Mouse (Mus musculus) embryonic fibroblast, embryonic 13.5 days (primary cell): ENCODE data around the gene Acsl5. TPM values are rescaled to one million over a fixed set of nuclear protein-coding genes. Genes with fewer than 3 reads are reported as not detected.

Source experiments
- H3K27ac ChIP-seq: 2 replicates; pipeline ENCODE4 v1.5.1; 2012; ENCODE audit warnings: low read length, control low read depth, inconsistent platforms; ENCODE audit not compliant: insufficient read depth
- H3K4me1 ChIP-seq: 2 replicates; pipeline ENCODE4 v1.6.1; 2011; ENCODE audit warnings: low read length; ENCODE audit not compliant: control insufficient read depth, insufficient read depth
- H3K4me3 ChIP-seq: 2 replicates; pipeline ENCODE4 v1.5.1; 2011; ENCODE audit warnings: mild to moderate bottlenecking, control low read depth, low read length; ENCODE audit not compliant: insufficient read depth
- CTCF ChIP-seq: IDR thresholded peaks from 2 replicates; pipeline ENCODE4 v1.5.1; 2011; ENCODE audit warnings: mild to moderate bottlenecking, control low read depth, low read length, moderate library complexity, borderline replicate concordance; ENCODE audit not compliant: insufficient read depth
- POLR2A ChIP-seq: IDR thresholded peaks from 2 replicates; pipeline ENCODE4 v1.6.1; 2011; ENCODE audit warnings: low read depth, mild to moderate bottlenecking, control low read depth, low read length, moderate library complexity
- polyA plus RNA-seq: library from polyadenylated mRNA; stranded (reverse); fragments of >200 nt; gene quantifications from 2 replicates; pipeline ENCODE4 v1.2.4, GENCODE M21; 2011; ENCODE audit warnings: low read depth; ENCODE audit not compliant: missing spikeins, insufficient read length

The Acsl5 gene
- polyA plus RNA-seq, 1 experiment = 46.9 TPM

DNA sequence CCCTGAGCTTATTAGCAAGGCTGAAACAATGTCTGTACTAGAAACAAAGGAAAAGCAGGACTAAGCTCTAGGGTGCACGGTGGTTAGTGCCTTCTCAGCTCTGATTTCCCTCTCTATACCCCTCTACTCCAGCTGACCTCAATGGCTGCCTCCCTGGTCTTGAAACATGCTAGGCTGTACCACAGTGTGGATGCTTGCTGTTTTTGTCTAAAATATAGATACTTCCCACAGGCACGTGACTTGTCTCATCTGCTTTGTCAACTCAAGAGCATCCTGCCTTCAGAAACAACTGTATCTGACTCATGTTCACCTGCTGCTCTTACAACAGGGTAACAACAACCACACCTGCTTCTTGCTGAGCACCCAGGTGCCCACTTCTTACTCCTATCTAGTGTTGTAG is 45.8 kb downstream of the Acsl5 start:
- H3K4me1 ChIP-seq = peaks cover 14% of the 10 kb centered on the region
- TF ChIP-seq CTCF = no peak
- no peak overlapping the region for H3K27ac ChIP-seq
- H3K4me3 ChIP-seq = no peak overlapping the region

DNA sequence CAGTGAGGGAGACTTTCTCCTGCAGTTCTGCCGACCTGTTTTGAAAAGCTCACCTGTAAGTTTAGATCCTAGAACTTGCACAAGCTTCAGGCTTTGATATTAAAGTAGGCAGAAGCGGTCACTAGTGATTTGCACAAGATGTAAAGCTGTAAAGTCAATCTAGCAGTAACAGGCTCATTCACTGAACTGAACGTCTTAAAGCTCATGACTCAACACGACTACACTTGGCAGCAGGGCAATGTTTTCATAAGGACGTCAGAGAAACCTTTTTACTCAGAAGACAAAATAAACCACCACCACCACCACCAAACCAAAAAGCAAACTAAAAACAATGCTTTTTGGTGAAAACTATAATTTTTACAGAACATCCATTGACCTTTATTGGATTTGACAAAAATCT is 46.2 kb downstream of the Acsl5 start:
- Histone ChIP-seq H3K4me1 (peaks cover 14% of the 10 kb centered on the region), H3K27ac (no peak overlapping the region), H3K4me3 (no peak overlapping the region)
- TF ChIP-seq CTCF = no peak
- no peak for TF ChIP-seq POLR2A

DNA sequence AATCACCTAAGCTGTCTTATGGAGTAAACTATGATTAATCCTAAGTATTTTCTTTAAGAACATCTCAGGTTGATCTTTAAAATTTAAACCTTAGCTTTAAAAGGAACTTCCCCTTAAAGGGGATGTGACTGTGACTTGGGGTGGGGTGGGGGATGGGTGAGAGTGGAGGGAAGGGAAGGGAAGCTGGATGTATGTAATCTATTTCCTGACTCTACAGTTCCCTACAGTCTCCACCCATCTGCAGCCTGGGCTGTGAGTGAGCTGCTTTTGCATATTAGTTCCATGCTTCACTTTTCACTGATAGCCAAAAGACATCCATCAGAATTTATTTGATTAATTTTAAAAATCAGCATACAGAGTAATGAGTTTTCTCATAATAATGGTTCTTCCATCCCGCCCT is 47.6 kb downstream of the Acsl5 start:
- no peak for TF ChIP-seq CTCF
- no peak overlapping the region for H3K4me3 ChIP-seq
- peaks cover 14% of the 10 kb centered on the region for H3K4me1 ChIP-seq
- H3K27ac ChIP-seq = no peak overlapping the region

DNA sequence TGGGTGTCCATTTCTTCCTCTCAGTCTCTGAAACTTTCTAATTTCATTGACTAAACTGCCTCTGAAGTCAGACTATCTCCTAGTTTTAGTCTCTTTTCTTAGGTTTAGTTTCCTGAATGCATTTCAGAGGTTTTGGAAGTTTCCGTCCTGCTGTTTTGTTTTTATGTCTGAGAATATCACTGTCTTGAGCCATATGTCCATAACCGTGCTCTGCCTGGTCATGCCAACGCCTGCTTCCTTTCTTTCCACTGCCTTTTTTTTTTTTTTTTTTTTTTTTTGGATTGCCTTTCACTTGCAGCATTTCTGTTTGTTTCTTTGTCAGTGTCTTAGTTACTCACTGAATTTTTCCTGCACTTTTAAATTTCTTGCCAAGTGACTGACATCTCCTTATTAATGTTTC is 48.8 kb downstream of the Acsl5 start:
- Histone ChIP-seq H3K27ac (no peak overlapping the region), H3K4me3 (no peak overlapping the region), H3K4me1 (peaks cover 14% of the 10 kb centered on the region)
- TF ChIP-seq CTCF = no peak
- no peak for TF ChIP-seq POLR2A

DNA sequence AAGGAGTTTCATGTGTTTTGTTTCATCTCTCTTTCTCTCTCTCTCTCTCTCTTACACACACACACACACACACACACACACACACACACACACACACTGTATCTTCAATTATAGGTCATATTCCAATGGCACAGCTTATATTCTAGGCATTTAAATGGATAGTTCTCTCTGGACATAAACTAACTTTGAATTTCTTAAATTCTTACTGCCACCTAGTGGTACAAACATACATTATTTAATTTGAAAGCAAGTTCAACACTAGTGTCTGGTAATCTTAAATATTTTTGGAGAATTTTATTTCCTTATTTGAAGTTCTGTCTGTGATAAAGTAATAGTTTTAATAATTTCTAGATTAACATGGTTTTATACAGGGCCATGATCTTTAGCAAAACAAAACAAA is 53.3 kb downstream of the Acsl5 start:
- no peak overlapping the region for H3K27ac ChIP-seq
- no peak overlapping the region for H3K4me3 ChIP-seq
- TF ChIP-seq POLR2A = no peak
- TF ChIP-seq CTCF = no peak
- peaks cover 3% of the 10 kb centered on the region; the same call in 1 of the 2 replicates for H3K4me1 ChIP-seq

DNA sequence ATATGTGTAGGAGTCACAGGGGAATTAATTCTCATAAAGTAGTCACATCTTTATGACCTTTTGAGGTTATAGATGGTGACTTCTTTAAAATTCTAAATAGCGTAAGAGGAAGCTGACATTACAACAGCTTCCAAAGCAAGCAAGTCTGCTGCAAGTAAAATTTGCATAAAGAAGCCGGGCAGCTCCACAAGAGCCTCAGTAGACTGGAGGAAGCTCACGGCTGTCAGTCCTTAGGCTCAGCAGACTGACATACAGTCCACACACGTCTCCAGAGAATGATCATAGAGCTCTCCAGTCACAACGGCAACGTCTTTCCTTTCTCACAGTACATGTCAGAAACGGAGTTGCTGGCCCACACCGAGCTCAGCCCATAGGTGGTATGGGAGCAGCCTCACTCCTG is 60.1 kb downstream of the Acsl5 start:
- TF ChIP-seq CTCF (no peak), POLR2A (no peak)
- no peak overlapping the region for H3K27ac ChIP-seq
- H3K4me1 ChIP-seq = peaks cover 5% of the 10 kb centered on the region; the same call in 1 of the 2 replicates
- H3K4me3 ChIP-seq = no peak overlapping the region

DNA sequence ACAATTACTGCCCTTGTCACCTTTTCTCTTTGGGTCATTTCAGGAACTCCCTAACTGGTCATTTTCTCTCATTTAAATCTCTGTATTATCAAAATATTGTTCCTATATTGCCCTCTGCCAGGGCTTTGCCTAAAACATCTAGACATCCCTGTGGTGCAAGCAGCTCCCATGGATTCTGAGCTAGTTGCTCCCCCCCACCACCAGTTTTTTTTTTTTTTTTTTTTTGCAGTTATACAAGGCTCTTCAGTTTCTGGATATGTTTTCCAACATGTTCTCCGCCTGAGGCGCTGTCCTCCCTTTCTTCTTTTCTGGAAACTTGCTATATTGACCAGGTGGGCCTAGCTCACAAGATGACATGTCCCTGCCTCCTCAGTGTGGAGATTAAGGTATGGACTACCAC is 61.9 kb downstream of the Acsl5 start:
- TF ChIP-seq CTCF (no peak), POLR2A (no peak)
- Histone ChIP-seq H3K4me1 (peaks cover 5% of the 10 kb centered on the region; the same call in 1 of the 2 replicates), H3K27ac (no peak overlapping the region), H3K4me3 (no peak overlapping the region)

DNA sequence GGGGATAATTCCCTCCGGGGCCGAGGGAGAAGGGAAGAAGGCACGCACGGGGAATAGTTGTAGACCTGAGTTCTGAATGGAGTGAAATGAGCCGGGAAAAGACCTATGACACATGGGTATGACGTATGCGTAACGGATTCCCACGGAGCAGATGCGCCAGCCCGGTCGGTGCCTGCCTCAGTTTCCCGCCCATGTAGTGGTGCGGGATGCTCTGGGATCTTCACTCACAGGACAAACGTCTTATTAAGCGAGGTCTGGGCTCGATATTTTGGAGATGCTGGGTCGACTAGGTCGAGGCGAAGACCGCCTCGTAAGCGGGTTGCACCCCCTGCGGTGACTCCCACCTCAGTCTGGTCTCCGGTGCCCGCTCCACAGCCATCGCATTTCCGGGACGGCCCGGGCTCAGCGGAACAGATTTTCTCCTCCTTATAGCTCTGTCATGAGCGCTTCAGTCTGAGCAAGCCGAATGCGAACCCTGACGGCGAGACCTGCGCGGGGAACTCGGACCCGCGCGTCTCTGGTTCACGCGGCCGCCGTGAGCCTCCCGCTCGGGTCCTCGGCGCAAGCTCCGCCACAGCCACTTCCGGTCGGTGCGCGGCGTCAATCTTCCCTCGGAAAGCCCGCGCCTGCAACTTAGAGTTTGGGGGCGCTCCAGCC is 63.8 kb downstream of the Acsl5 start, which contains the start of gene Zdhhc6:
TSS of gene Zdhhc6 (minus strand) at position 581 of the 657 bp plus-strand sequence.
- H3K4me1 ChIP-seq = peaks cover 5% of the 10 kb centered on the region; the same call in 1 of the 2 replicates
- peak within 1 kb of the TSS; percentile 78 for H3K4me3 ChIP-seq
- peak within 1 kb of the TSS; percentile 60 for H3K27ac ChIP-seq
- TF ChIP-seq POLR2A = peak; percentile 84
- no peak for TF ChIP-seq CTCF

DNA sequence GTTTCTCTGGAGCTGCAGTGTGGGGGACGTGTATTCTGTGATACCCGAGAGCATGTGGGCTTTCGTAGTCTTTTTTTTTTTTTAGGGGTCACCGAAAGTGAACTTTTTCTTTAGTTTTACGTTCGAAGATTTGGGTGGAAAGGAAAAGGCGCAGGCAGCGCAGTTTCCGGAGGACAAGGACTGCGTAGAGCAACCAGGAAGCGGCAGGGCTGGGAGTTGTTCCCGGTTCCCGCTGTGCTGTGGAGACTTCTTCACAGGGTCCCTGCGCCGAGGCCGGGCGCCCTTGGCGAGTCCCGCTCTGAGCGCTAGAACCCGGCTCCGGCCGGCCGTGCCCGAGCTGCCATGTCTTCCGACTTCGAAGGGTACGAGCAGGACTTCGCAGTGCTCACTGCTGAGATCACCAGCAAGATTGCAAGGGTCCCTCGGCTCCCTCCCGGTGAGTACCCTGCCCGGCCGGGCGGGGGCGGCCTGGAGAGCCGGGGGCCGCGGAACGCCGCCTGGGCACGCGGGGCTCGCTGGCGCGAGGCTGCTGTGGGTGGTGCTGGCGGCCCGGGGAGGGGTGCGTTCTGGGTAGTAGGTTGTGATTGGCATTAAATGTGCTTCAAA is 64.5 kb downstream of the Acsl5 start, which contains the start of gene Vti1a:
TSS of gene Vti1a (plus strand) at position 187 of the 606 bp plus-strand sequence.
- H3K4me1 ChIP-seq = peaks cover 5% of the 10 kb centered on the region; the same call in 1 of the 2 replicates
- peak within 1 kb of the TSS; percentile 78 for H3K4me3 ChIP-seq
- peak within 1 kb of the TSS; percentile 60 for H3K27ac ChIP-seq
- TF ChIP-seq POLR2A (peak; percentile 60; the same call in 1 of the 2 replicates), CTCF (no peak)

DNA sequence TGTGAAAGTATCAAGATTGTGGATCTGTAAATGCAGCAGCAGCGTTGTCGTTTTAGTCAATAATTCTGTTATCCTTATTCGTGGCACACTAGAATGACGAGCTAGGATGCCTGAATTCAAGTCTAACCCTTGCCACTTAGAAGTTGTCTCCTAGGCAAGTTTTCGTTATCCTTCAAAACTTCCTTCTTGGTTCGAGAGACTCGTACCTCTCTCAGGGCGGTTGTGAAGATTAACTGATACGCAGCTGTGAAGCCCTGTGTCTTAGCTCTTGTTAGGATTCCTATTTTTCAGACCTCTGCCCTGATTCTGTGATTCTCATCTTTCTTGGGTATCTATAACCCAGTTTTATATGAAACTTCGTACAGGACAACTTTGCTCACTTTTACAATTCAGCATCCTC is 65.2 kb downstream of the Acsl5 start:
- Histone ChIP-seq H3K4me1 (peaks cover 5% of the 10 kb centered on the region; the same call in 1 of the 2 replicates), H3K27ac (no peak overlapping the region), H3K4me3 (peak overlapping the region; percentile 78)
- TF ChIP-seq CTCF = no peak
- no peak for TF ChIP-seq POLR2A
